Mouse (Mus musculus) cortical plate, adult 2 months (tissue): ENCODE measurements around the gene Foxp1.

Experiments used
- CTCF ChIP-seq: fragments of 200-500 bp; IDR thresholded peaks from 2 replicates; pipeline ENCODE4 v1.5.1; 2011; ENCODE audit warnings: mild to moderate bottlenecking, control low read depth, low read length; ENCODE audit not compliant: insufficient read depth; ENCODE audit errors: extremely low read depth
- POLR2A ChIP-seq: fragments of 200-500 bp; IDR thresholded peaks from 2 replicates; pipeline ENCODE4 v1.6.1; 2011; ENCODE audit warnings: mild to moderate bottlenecking, low read length, control low read depth; ENCODE audit not compliant: insufficient read depth; ENCODE audit errors: extremely low read depth

GRCm38 (mm10) chr6:98955706-98956105, 566.8 kb downstream of the Foxp1 start:
- TF ChIP-seq CTCF (no peak), POLR2A (no peak)
